Mouse (Mus musculus) liver, postnatal 0 days (tissue): ENCODE measurements around the gene Bcl9.

Experiments used
- CTCF ChIP-seq: sonication (generic); IDR thresholded peaks from 2 replicates; pipeline ENCODE4 v1.5.1; 2016; ENCODE audit warnings: antibody characterized with exemption, low read depth
- EP300 ChIP-seq: IDR thresholded peaks from 2 replicates; pipeline ENCODE4 v1.6.1; 2016; ENCODE audit warnings: antibody characterized with exemption, low read depth, mild to moderate bottlenecking

- TF ChIP-seq CTCF (peak; percentile 60), EP300 (no peak)
These were observed 113.9 kb downstream of the Bcl9 start for GRCm38 (mm10) chr3:97183810-97184209.
